Mouse (Mus musculus): ENCODE measurements around the gene Dlg1. TPM values are rescaled to one million over a fixed set of nuclear protein-coding genes. Genes with fewer than 3 reads are reported as not detected.

The Dlg1 gene
- total RNA-seq, 2 experiments from 2014 or later: 52.6 to 59.2 TPM

DNA sequence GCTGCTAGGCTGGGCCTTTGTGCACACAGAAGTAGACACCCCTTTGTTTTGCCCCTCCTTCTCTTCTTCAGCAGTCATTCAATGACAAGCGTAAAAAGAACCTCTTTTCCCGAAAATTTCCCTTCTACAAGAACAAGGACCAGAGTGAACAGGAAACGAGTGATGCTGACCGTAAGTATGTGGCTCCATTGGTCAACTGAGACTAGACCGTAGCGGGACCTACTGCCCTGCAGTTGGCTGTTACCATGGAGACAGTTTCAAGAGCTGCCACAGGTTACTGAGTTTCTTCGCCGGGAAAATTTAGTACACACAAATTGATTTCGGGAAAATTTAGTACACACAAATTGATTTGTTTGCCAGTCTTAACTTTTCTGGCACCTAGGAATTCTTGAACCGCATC lies 183.5 kb downstream of the Dlg1 start:
- no peak for DNase-seq

- no peak for DNase-seq
These were observed 200.7 kb downstream of the Dlg1 start for GRCm38 (mm10) chr16:31863920-31864319.

GRCm38 (mm10) chr16:31865242-31865641 lies 202.0 kb downstream of the Dlg1 start:
- no peak for DNase-seq

DNA sequence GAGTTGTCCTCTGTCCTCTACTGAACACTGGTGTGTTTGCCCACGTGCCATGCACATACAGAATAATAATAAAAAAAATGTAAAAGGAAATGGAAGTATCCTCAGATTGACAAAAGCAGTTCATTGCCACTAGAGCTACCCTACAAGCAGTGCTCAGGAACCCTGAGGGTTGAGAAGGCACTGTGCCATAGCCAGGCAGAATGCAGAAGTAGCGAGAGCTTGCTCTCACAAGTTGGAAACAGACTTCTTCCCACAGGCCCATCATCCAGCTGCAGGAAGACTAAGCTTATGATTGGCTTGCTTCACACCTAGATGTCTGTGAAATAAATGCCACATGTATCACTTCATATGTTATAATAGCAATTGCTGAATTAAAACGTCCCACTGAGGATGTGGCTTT lies 203.7 kb downstream of the Dlg1 start:
- no peak for DNase-seq

- no peak for DNase-seq
These were observed 204.5 kb downstream of the Dlg1 start for GRCm38 (mm10) chr16:31867736-31868135.

DNA sequence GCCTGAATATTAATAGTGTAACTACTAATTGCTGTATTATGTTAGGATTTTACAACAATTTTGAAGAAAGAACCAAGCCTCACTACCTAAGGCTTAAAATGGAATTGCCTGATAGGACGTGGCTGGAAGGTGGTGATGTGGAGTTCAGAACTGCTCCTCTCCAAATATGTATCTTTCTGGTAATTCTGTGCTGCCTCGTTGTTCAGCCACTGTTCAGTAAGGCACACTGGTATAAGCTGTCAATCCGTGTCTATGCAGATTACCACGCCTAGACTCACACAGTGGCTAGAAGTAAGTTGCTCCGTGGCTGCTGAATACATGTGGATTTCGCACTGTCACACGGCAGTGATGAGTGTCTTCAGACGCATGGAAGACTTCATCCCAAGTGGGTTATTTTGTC lies 210.5 kb downstream of the Dlg1 start:
- DNase-seq: no peak

GRCm38 (mm10) chr16:31875391-31875790 lies 212.1 kb downstream of the Dlg1 start:
- no peak for DNase-seq

DNA sequence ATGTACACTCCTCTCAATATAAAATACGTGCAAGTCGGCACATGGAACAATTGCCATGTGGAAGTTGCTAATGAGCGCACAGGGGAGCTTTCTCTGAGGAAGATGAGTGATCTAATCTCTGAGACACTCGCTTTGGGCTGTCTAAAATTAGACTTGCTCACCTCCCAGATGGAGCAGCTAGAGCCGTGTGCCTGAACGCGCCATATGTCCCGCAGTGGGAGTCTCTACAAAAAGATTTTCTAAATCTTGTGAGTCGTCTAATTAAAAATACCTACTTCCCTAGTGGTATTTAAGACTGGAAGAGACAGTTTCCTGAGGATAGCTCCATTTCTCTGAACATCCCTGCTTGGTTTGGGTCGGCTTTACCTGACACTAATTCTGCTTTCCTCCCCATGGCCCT lies 213.1 kb downstream of the Dlg1 start:
- no peak for DNase-seq

DNA sequence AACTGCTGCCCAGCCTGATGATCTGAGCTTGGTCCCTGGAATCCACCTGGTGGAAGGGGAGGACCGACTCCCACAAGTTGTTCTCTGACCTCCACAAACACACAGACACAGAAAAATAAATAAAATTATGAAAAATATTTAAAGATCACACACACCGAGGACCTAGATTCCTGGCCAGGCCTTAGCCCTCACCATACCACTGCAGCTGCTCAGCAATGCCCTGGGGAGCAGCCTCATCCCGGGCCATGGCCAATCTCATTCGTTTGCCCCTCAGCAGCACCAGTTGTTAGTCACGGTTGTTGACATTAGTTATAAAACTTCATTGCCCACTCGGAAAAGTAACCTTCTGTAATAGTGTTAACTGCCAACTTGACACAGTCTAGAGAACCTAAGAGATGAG lies 214.8 kb downstream of the Dlg1 start:
- DNase-seq: no peak

DNA sequence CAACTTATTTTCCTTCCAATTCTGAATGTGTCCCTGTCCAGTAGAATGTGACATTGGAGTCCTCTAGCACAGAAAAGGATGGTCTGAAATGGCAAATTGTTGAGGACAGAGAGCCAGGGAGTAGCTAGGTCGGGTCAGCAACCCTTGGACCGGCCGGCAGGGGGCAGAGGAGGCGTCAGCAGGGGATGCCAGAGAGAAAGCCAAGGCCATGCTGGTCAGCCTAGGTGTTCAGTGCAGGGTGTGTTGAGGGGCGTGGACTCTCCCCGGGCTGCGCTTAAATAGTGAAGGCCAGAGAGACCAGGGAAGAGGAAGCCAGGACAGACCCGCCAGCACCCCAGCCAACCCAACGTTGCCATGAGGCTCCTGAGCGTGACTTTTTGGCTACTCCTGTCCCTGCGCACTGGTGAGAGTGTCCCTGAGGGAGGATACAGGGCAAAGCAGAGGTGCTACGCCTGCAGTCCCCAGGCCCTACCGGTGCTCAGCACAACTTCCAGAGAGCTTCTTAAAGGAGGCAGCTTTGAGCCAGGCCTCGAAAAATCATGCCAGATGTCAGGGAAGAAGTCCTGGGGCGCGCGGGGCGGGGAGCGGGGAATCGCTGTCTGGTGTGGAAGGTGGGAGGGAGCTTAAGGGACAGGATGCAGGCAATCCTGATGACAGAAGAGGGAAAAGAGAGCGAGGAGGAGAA lies 215.5 kb downstream of the Dlg1 start, which contains the start of gene Meltf:
TSS of gene Meltf (plus strand) at position 238 of the 685 bp plus-strand sequence.
- peak; percentile 56 to 84 for DNase-seq

DNA sequence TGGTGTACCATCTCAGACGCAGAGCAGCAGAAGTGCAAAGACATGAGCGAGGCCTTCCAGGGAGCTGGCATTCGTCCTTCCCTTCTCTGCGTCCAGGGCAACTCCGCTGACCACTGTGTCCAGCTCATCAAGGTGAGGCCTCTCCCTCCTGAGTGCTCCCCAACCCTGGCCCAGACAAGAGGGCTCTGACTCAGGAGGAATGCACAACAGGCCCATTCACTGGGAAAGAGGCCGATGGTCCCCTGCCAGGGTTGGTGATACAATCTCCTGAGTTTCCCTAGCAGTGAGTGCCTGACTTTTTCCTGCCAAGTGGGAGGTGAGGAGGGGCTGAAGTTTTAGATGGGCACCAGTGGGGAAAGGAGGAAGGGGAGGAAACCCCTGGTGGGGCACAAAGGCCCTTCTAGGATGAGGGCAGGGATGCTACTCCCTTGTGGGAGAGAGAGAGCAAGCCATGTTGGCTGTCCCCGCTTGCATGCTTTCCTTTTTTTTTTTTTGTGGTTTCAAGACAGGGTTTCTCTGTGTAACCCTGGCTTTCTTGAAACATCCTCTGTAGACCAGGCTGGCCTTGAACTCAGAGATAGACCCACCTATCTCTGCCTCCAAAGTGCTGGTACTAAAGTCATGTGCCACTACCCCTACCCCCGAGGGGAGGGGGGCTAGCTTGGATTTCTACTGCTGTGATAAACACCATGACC lies 217.1 kb downstream of the Dlg1 start:
- no peak for DNase-seq

- DNase-seq: no peak
These were observed 219.2 kb downstream of the Dlg1 start for GRCm38 (mm10) chr16:31882381-31882908.

GRCm38 (mm10) chr16:31883302-31883701 lies 220.1 kb downstream of the Dlg1 start:
- no peak for DNase-seq

DNA sequence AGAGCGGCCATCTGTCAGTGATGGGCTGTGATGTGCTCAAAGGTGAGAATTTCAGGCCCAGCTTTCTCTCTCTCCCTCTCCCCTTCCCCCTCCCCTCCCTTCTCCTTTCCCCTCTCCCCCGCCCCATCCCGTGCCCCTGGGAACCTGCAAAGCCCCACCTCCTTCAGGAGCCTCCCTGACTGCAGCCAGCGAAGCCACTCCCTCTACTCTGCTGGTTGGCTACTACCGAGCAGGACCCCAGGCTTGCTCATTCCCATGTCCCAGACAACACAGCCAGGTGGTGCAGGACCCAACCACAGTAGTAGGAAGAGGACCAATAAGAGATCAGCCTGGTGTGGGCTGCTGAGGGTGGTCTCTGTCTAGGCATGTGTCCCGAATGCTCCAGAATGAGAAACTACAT lies 220.7 kb downstream of the Dlg1 start:
- no peak for DNase-seq

DNA sequence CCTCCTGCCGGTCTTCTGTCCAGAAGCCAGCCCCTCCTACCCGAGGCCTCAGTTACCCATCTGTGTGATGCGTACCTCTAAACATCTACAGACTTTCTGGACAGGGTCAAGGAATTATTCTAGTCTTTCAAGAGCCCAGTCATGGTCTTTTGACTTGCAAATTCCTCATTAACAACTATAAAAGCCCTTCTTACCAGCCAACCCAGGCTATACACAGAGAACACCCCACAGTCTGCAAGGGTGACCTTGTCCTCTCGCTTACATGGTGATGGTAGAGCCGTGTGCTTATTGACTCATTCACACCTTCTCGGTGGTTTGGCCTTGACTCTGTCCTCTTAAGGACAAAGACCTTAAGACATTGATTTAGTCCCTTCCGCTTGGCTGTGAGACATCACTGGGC lies 227.7 kb downstream of the Dlg1 start:
- no peak for DNase-seq

DNA sequence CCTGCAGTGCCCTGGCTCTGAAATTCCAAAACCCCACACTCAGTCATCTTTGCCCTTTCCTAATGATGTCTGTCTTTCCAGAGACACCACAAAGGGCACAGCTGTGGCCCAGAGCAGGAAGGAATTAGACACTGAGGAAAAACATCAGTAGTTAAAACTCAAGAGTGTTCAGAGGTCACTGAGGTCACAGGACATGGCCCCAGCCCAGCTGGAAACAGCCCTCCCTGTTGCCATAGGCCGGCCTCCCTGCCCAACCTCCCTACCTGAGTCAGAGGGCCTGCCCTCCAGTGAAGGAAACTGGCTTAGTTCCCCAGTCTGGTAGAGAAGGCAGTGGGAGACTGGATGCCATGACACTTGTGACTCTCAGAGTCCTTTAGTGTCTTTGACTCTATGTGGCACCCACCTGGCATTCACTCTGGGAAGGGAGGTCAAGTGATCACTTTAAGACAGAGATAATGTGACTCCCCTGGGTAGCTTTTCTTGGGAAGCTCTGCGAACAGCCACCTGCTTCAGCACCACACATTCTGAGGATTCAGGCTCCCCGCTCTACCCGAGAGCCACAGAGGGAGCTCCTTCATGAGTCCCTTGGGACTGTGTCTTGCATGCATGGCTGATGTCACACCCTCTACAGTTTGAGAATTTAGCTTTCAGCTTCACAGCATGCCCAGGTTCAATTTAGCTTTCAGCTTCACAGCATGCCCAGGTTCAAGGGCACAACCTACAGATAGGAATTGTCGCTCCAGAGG lies 230.3 kb downstream of the Dlg1 start:
- no peak for DNase-seq

GRCm38 (mm10) chr16:31896971-31897774 lies 233.9 kb downstream of the Dlg1 start:
- DNase-seq: no peak

DNA sequence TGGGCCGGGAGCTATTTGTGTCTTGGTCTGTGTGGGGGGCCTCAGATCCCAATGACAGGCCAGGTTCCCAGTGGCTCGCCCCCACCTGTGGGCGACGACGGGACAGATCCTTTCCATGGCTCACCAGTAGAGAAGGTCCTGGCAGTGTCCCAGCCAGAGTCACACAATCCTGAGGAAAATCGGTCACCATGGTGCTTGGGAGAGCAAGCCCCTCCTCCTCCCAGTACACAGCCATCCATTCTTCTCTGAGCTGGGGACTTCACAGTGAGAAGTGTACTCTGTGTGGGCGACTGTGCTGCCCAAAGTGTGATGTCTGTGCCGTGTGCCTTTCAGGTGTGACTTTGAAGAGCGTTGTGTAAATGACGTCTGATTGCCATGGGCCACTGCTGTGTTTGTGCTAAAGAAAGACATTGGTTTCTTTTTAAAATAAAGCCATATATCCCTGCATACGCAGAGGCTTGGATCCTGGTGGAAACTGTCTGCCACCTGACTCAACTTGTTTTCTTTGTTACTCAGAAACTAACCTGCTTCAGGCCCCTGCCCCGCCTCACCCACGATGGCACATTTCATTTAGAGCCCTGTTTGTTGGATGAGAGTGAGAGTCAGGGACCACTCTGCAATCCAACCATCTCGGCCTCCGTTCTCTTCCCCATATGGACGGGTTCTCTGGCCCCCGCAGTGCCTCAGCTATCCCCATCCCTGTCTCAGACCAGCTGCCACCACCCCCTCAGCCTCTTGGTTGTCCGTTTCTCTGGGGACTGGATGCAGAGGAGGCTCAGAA lies 235.5 kb downstream of the Dlg1 start:
- DNase-seq: no peak

DNA sequence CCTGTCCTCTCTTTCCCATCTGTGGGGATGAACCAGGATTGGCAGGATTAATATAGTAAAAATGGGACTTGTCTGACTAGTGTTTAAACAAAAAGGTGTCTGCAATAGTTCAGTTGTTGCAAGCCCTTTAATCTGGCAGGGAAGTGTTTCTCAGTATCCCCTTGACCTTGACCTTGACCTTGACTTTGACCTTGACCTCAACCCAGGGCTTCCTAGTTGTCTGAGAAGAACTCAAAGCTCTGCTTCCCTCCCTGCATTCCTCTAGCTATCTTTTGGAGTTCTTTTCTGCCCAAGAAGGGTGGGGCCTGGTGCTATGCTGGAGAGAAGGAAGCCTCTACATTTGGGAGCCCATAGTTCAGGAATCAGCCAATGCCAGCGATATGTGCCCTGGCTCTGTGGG lies 238.6 kb downstream of the Dlg1 start:
- no peak for DNase-seq

- DNase-seq: no peak
These were observed 240.0 kb downstream of the Dlg1 start for GRCm38 (mm10) chr16:31903239-31903638.

- DNase-seq: no peak
These were observed 242.1 kb downstream of the Dlg1 start for GRCm38 (mm10) chr16:31905331-31905730.

All from heart, adult 18-20 months (tissue).